Mouse (Mus musculus): ENCODE measurements around the gene 1700042G07Rik. TPM values are rescaled to one million over a fixed set of nuclear protein-coding genes. Genes with fewer than 3 reads are reported as not detected.
A peak's percentile ranks its signal among the peaks of the same experiment; 100 is the strongest.

1700042G07Rik gene
- polyA plus RNA-seq, 1 experiment from 2014 or later = not detected

- H3K27me3 ChIP-seq = no peaks in the 10 kb centered on the region
- H3K9me3 ChIP-seq = no peaks in the 10 kb centered on the region
- H3K9ac ChIP-seq (replicated peaks) = peak overlapping the region; percentile 87
- H3K36me3 ChIP-seq = no peaks in the 10 kb centered on the region
- peak overlapping the region; percentile 100 for H3K27ac ChIP-seq
- H3K4me3 ChIP-seq (replicated peaks) = peak overlapping the region; percentile 76
- no peak for ATAC-seq
- H3K4me1 ChIP-seq (replicated peaks) = peaks cover 9% of the 10 kb centered on the region
- 2% methylated on average over 6 of the region's 6 CpGs for WGBS
- peak overlapping the region; percentile 59 for H3K4me2 ChIP-seq (replicated peaks)
These were observed 47.0 kb downstream of the 1700042G07Rik start for GRCm38 (mm10) chr4:116220071-116220650.

GRCm38 (mm10) chr4:116220780-116221139 is 47.6 kb downstream of the 1700042G07Rik start:
- under 1% methylated on average over 26 of the region's 26 CpGs for WGBS
- Histone ChIP-seq H3K9me3 (no peaks in the 10 kb centered on the region), H3K27ac (peak overlapping the region; percentile 100), H3K4me2 (replicated peaks) (peak overlapping the region; percentile 59), H3K27me3 (no peaks in the 10 kb centered on the region), H3K36me3 (no peaks in the 10 kb centered on the region), H3K4me3 (replicated peaks) (peak overlapping the region; percentile 76), H3K4me1 (replicated peaks) (peaks cover 12% of the 10 kb centered on the region), H3K9ac (replicated peaks) (peak overlapping the region; percentile 87)
- no peak for ATAC-seq

GRCm38 (mm10) chr4:116221140-116221851 is 48.1 kb downstream of the 1700042G07Rik start, which contains the start of gene Pik3r3:
TSS of gene Pik3r3 (plus strand) at chr4:116221618.
- H3K4me2 ChIP-seq (replicated peaks) = peak within 1 kb of the TSS; percentile 59
- peak; percentile 99 for ATAC-seq
- peak within 1 kb of the TSS; percentile 100 for H3K27ac ChIP-seq
- peak within 1 kb of the TSS; percentile 91 for H3K9ac ChIP-seq (replicated peaks)
- H3K9me3 ChIP-seq = no peaks in the 10 kb centered on the region
- under 1% methylated on average over 51 of the region's 53 CpGs for WGBS
- H3K27me3 ChIP-seq = no peaks in the 10 kb centered on the region
- peak within 1 kb of the TSS; percentile 76 for H3K4me3 ChIP-seq (replicated peaks)
- H3K4me1 ChIP-seq (replicated peaks) = peaks cover 16% of the 10 kb centered on the region
- H3K36me3 ChIP-seq = no peaks in the 10 kb centered on the region

GRCm38 (mm10) chr4:116221996-116222842 is 49.0 kb downstream of the 1700042G07Rik start:
- peak overlapping the region; percentile 76 for H3K4me3 ChIP-seq (replicated peaks)
- no peak for ATAC-seq
- H3K27me3 ChIP-seq = no peaks in the 10 kb centered on the region
- H3K36me3 ChIP-seq = no peaks in the 10 kb centered on the region
- peaks cover 25% of the 10 kb centered on the region for H3K4me1 ChIP-seq (replicated peaks)
- H3K9ac ChIP-seq (replicated peaks) = peak overlapping the region; percentile 91
- peak overlapping the region; percentile 55 for H3K4me2 ChIP-seq (replicated peaks)
- under 1% methylated on average over 23 of the region's 23 CpGs for WGBS
- H3K27ac ChIP-seq = peak overlapping the region; percentile 100
- H3K9me3 ChIP-seq = no peaks in the 10 kb centered on the region

GRCm38 (mm10) chr4:116222843-116223119 is 49.6 kb downstream of the 1700042G07Rik start:
- 1% methylated on average over 6 of the region's 6 CpGs for WGBS
- ATAC-seq = no peak
- Histone ChIP-seq H3K4me1 (replicated peaks) (peaks cover 25% of the 10 kb centered on the region), H3K4me2 (replicated peaks) (peak overlapping the region; percentile 55), H3K4me3 (replicated peaks) (peak overlapping the region; percentile 76), H3K27me3 (no peaks in the 10 kb centered on the region), H3K27ac (peak overlapping the region; percentile 100), H3K9me3 (no peaks in the 10 kb centered on the region), H3K9ac (replicated peaks) (peak overlapping the region; percentile 91), H3K36me3 (no peaks in the 10 kb centered on the region)

Other genes starting within 250 kb of the 1700042G07Rik start
- 10.9 and 11.7 TPM in 2 replicates for gene Dmbx1, start 233.4 kb upstream of the 1700042G07Rik start, polyA plus RNA-seq (2015; fragmentation: Nextera tagmentation; extraction: Ambion mirVana)
- 9.5 and 11.3 TPM in 2 replicates for gene Faah, start 155.4 kb upstream of the 1700042G07Rik start, polyA plus RNA-seq (2015; fragmentation: Nextera tagmentation; extraction: Ambion mirVana)
- 17.5 and 17.9 TPM in 2 replicates for gene Nsun4, start 119.5 kb upstream of the 1700042G07Rik start, polyA plus RNA-seq (2015; fragmentation: Nextera tagmentation; extraction: Ambion mirVana)
- 434 and 439 TPM in 2 replicates for gene Uqcrh, start 98.3 kb upstream of the 1700042G07Rik start, polyA plus RNA-seq (2015; fragmentation: Nextera tagmentation; extraction: Ambion mirVana)
- 62.1 and 67.1 TPM in 2 replicates for gene Lrrc41, start 98.1 kb upstream of the 1700042G07Rik start, polyA plus RNA-seq (2015; fragmentation: Nextera tagmentation; extraction: Ambion mirVana)
- 18.8 and 19.4 TPM in 2 replicates for gene Rad54l, start 49.7 kb upstream of the 1700042G07Rik start, polyA plus RNA-seq (2015; fragmentation: Nextera tagmentation; extraction: Ambion mirVana)
- 51.8 and 56.9 TPM in 2 replicates for gene Pomgnt1, start 49.5 kb upstream of the 1700042G07Rik start, polyA plus RNA-seq (2015; fragmentation: Nextera tagmentation; extraction: Ambion mirVana)
- gene Lurap1, start 22.0 kb upstream of the 1700042G07Rik start, polyA plus RNA-seq (2015; fragmentation: Nextera tagmentation; extraction: Ambion mirVana) = 1.5 and 2.2 TPM in 2 replicates
- gene Tspan1, start 5.8 kb upstream of the 1700042G07Rik start, polyA plus RNA-seq (2015; fragmentation: Nextera tagmentation; extraction: Ambion mirVana) = 0.11 TPM in 1 of 2 replicates, not detected in the other
- not detected in 2 replicates for gene Gm49337, start within 50 bp of the 1700042G07Rik start, polyA plus RNA-seq (2015; fragmentation: Nextera tagmentation; extraction: Ambion mirVana)
- 111 TPM in 2 replicates for gene Pik3r3, start 48.2 kb downstream of the 1700042G07Rik start, polyA plus RNA-seq (2015; fragmentation: Nextera tagmentation; extraction: Ambion mirVana)

Measured in midbrain, embryonic 13.5 days (tissue).